Mouse (Mus musculus) thymus, adult 2 months (tissue): ENCODE data around the gene Slc6a1.

ENCODE experiments used
- CTCF ChIP-seq: fragments of 200-500 bp; IDR thresholded peaks from 2 replicates; pipeline ENCODE4 v1.5.1; 2012; ENCODE audit warnings: mild to moderate bottlenecking, control low read depth, low read length, moderate library complexity, borderline replicate concordance; ENCODE audit not compliant: control insufficient read depth, poor library complexity, insufficient read depth; ENCODE audit errors: extremely low read depth
- POLR2A ChIP-seq: fragments of 200-500 bp; IDR thresholded peaks from 2 replicates; pipeline ENCODE4 v1.6.1; 2012; ENCODE audit warnings: mild to moderate bottlenecking, low read length, control low read depth, moderate library complexity; ENCODE audit not compliant: control insufficient read depth, poor library complexity, insufficient read depth; ENCODE audit errors: extremely low read depth

DNA sequence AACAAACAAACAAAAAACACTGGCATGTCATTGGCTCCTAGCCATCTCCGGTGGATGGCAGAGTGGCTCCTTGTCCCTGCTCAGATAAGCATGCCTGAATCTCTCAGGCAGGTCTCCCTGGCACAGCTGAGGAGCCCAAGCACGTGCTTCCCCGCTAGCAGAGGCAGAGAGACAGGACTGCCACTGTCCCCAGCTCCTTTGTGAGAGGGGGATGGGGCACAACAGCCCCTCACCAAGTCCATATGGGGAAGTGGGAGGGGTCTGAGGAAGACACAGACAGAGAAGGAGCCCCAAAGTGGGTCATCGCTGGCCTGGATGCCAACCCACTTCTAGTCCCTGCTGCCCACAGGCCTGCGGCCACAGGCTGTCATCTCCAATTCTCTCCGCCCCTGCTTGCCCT is 20.8 kb upstream of the Slc6a1 start:
- TF ChIP-seq CTCF (no peak), POLR2A (no peak)
